Mouse (Mus musculus) myocyte (in vitro differentiated cells): ENCODE data around the gene Nme8.

Source experiments
- MAX ChIP-seq: IDR thresholded peaks from one replicate; pipeline ENCODE4 v1.6.1; 2011; ENCODE audit warnings: low read depth, mild to moderate bottlenecking, control low read depth
- POLR2A ChIP-seq: IDR thresholded peaks from one replicate; pipeline ENCODE4 v1.6.1; 2011; ENCODE audit warnings: low read depth, mild to moderate bottlenecking, control low read depth, moderate library complexity; ENCODE audit not compliant: insufficient read length
- REST ChIP-seq: IDR thresholded peaks from one replicate; pipeline ENCODE4 v1.6.1; 2011; ENCODE audit warnings: mild to moderate bottlenecking, control low read depth, moderate library complexity; ENCODE audit not compliant: insufficient read depth, insufficient read length
- USF1 ChIP-seq: IDR thresholded peaks from one replicate; pipeline ENCODE4 v1.6.1; 2011; ENCODE audit warnings: low read depth, mild to moderate bottlenecking, control low read depth, moderate library complexity

DNA sequence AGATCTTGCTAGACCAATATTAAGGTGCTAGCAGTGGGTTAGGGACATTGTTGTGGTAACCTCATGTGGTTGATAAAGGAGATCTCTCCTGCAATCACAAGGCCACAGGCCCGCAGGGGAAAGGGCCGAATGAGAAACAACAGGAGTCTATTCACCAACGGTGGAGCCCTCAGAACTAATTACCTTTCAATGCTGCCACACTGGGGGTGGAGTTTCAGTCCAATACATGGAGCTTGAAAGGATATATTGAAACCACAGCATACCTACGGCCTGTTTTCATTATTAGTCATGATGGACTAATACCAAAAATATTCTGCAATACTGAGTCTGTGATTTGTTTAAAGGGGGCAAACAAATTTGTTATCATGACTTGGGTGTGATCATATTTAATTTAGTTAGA, 6.2 kb upstream of the Nme8 start:
- TF ChIP-seq MAX = no peak
- TF ChIP-seq REST = no peak
- TF ChIP-seq POLR2A = no peak
- no peak for TF ChIP-seq USF1
